Mouse (Mus musculus): ENCODE measurements around the gene Cabcoco1.

GRCm38 (mm10) chr10:68405936-68406335 lies 135.8 kb downstream of the Cabcoco1 start:
- TF ChIP-seq CTCF (IDR thresholded peaks at IDR 0.05; ENCODE audit: low read depth, low read length) (no peak), POLR2A (IDR thresholded peaks at IDR 0.05; ENCODE audit: extremely low read depth, insufficient read depth, low read length) (no peak)

Measured in liver, adult 2 months (tissue).